Mouse (Mus musculus) cerebellum, adult 11-12 months (tissue): ENCODE results near the gene Osbpl8.

Experiments used
- DNase-seq: peaks from one replicate; pipeline ENCODE4 v3.0.0; 2022

The Osbpl8 gene

GRCm38 (mm10) chr10:111155571-111155970, 9.0 kb upstream of the Osbpl8 start:
- no peak for DNase-seq

DNA sequence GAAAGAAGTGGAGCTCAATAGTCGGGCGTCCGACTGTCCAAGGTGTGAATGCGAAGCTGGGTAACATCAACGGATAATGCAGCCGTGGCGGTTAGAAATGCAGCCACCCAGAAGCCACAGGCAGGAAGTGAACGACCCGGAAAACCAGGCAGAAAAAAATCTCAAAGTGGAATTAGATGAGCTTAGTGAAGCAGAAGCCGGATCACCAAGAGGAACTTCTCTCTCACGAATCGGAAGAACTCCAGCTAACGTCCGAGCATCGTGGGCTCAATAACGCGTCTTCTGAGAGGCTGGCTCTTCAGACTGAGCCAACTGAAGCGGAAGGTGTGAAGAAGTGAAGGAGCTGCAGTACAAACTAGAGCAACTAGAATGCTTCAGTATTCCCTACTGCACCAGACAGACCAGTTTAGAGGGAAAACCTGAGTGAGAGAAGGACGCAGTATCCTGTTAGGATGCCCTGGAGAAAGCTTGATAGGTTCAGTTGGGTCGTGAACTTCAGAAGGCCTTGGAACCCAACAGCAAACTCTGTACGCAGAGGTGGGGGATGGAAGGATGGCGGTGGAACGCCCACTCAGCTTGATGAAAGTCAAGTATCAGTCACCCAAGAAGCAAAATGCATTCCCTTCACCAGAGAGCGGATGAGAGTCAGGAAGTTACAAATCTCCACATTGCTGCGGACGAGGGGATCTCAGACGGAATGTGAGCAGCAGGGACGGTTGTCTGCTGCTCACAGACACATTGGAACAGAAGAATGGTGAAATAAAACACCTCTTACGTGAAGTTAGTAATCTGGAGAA, 8.0 kb upstream of the Osbpl8 start:
- DNase-seq = no peak

DNA sequence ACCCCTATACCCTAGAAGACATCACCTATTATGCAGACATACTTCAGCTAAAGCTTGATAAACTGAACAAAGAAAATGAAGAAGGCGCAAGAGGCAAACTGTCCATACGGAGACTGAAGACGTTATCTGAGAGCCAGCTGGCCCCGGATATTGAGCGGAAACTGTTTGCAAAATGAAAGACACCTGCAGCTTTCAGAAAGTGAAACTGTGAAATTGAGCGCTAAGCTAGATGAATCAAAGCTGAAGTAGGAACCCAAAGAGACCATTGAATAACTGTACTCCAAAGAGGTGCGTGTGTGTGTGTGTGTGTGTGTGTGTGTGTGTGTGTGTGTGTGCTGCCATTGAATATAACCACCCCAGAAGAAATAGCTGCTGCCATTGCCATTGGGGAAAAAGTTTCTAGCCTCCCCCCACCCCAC, 7.3 kb upstream of the Osbpl8 start:
- DNase-seq = no peak

DNA sequence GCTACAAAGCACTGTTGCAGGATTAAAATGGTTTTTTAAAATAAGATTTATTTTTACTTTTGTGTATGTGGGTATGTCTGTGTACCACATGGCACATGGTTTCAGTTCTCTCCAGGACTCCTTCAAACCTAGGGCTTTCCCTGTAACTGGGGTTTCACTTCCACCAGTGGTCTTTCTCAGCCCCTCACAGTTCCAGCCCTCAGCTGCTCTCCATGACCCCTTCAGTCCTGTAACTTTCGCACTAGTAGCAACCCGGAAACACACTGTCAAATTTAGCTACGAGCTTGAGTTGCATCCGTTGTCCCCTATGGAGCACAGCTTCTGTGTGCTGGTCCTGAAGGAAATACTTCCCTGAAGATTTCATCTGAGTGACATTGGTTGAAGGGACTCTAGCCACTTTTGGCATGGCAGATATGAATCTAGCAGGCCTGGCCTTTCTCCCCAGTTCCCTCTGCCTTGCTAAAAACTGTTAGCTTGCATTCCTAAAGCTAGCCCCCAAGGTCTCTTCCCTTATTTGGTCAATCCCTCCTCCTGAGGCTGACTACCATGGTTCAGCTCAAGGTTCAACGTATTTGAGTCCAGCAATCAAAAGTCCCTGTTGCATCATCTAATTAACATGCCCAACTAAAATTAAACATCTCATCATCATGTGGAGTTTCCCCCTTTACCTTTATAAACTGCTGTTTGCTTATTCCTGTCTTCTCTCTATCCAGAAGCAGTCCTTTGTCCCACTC, 4.6 kb upstream of the Osbpl8 start:
- DNase-seq = no peak

DNA sequence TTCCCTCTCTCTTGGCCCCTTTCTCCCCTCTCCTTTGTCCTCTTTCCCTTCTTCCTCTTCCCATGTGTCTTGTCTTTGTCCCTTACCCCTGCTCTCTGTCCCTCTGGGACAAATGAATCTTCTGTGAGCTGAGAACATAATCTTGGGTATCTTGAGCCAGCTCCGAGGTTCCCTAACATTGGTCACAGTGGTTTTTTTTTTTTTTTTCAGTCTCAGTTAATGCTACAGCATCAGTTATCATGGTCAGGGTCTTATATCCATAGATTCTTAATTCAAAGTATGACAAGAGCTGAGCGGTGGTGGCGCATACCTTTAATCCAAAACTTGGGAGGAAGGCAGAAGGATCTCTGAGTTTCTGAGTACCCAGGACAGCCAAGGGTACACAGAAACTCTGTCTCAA, 4.0 kb upstream of the Osbpl8 start:
- DNase-seq = no peak

DNA sequence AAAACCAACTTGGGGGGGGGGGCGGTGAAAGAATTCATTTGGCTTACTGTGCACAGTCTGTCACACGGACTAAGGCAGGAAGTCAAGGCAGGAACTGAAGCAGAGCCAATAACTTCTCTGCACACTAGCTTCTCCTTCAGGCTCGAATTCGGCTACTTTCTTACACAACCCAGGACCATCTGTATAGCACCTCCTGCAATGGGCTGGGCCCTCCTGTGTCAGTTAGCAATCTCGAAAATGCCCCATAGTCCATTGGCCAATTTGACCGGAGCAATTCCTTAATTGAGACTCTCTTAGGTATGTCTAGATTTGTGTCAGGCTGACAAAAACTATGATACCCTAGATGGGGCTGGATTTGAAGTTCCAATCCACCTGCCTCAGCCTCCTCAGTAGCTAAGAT, 3.2 kb upstream of the Osbpl8 start:
- no peak for DNase-seq

DNA sequence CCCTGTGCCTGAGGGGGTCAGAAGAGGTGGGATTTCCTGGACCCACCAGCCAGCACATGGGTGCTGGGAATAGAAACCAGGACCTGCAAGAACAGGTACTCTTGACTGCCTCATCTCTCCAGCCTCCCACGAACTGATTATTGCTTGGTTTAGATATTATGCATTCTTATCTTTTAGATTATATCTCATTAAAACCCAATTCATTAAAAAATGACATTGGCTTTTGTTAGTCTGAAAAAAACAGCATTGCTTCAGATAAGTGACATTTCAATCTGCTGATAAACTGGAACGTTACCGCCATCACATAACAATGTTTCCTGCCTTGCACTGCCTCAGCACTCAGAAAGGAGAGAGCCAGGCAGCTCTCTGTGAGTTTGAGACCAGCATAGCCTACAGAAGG, 1.5 kb upstream of the Osbpl8 start:
- no peak for DNase-seq

DNA sequence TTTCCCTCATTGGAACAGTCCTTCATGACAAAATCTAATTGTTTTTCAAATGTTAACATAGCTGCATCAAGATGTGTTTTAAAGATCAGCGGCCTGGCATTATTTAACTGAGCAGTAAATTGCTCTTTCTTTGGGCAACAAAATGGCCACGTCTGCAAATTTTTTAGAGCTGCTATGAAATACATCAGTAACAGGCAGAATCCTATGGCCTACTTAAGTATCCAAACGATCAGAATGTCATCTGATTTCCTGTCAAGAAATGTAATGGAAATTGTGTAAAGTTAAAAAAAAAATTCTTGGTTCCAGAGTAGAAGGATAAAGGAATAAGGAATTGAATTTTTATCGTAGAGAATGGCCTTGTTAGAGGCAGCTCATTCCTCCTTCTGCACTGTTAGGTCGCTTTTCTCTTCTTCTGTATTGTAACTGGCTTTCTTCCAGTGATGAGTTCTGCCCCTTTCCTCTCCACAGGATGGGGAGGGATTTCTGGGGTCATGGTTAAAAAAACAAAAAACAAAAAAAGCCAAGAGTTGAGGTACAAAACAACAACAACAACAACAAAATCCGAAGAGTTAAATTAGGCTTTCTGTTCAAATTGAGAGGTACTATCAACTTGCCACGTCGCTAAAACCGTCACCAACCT, 831 bp upstream of the Osbpl8 start:
- DNase-seq = no peak

GRCm38 (mm10) chr10:111165219-111165981, 848 bp downstream of the Osbpl8 start:
- DNase-seq = peak; percentile 77

GRCm38 (mm10) chr10:111166057-111166841, 1.7 kb downstream of the Osbpl8 start:
- DNase-seq = no peak

DNA sequence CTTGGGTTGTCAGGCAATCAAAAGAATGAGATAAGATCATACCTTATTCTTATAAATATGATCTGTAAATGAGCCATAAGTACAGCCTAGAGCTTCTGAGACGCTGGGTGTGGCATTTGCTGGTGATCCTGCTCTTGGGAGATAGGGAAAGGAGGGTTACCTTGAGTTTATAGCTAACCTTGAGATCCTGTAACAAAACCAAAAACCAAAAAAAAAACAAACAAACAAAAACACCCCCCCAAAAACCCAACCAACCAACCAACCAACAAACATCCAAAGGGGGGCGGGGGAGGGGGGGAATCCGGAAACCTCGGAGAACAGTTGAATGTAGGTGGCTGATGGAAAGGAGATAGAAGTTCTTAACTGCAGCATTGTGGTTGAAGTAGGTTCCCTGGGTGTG, 2.9 kb downstream of the Osbpl8 start:
- no peak for DNase-seq

DNA sequence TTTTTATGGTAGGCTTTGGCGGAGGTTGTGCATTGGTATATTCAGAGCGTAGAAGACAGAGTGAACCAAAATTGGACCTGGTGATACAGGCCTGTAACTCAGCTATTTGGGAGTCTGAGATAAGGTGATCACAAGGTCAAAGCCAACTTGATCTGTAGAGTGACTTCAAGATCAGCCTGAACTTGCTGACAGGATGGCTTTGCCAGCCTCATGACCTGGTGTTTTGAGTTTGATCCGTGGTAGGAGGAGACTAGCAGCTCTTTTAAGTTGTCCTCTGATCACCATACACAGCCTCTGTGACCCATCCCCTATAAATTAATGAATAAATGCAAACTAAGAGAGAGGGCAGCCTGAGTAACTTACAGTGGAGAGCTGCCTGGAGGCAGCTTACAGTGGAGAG, 3.8 kb downstream of the Osbpl8 start:
- DNase-seq = no peak

DNA sequence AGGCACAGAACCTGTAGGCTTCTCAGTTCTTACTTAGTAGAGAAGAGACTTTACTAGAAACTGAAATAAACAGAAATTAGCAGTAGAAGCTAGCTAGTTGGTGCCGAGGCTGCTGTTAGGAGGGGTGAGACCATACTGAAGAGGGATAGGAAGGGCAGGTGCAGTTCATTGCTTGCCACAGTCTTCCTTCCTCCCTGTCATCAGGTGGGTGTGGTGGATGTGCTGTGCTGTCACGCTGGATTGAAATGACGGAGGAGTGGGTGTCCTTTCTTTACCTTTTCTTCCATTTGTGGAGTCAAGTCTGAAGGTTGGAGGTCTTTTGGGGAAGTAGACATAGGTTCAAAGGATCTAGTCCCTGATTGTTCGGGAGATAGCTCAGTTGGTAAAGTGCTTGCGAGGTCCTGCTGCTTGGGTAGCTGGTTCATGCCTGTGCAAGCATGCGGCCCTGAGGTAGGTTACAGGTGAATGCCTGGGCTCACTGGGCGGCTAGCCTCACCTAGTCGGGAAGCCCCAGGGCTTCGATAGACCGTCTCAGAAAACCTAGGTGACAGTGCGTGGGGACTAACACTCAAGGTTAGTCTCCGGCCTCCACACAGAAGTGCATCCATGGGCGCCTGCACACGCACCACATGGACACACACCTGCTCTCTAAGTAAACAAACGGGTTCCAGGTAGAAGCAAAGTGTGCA, 6.8 kb downstream of the Osbpl8 start:
- DNase-seq = no peak

DNA sequence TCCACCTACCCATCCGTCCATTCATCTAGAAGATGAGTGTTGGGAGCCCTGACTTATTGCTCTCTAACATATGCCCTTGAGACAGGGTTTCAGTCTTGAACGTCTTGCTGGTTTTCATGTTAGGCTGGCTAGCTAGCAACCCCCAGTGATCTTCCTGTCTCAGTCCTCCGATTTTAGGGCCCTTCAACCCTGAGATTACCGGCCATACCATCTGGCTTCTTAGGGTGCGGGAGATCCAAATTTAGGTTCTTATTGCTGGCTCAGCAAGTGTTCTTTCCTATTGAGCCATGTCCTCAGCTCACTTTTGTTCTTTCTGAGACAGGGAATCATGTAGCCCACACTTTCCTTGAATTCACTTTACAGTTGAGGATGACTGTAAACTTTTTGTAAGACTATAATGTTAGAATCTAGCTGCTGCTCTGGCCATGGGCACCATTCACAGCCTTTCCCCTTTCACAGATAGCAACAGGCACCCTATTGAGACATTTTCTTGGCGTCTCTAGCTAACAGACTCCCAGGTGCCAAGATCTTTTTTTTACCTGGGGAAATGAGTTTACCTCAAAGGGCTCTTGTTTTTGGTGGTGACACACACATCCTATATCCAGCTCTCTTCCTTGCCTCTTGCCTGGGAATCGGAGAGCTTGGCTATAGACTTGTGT, 9.2 kb downstream of the Osbpl8 start:
- no peak for DNase-seq

GRCm38 (mm10) chr10:111177336-111177735, 12.8 kb downstream of the Osbpl8 start:
- no peak for DNase-seq

- DNase-seq = no peak
Measured at GRCm38 (mm10) chr10:111178024-111178423, 13.5 kb downstream of the Osbpl8 start.

DNA sequence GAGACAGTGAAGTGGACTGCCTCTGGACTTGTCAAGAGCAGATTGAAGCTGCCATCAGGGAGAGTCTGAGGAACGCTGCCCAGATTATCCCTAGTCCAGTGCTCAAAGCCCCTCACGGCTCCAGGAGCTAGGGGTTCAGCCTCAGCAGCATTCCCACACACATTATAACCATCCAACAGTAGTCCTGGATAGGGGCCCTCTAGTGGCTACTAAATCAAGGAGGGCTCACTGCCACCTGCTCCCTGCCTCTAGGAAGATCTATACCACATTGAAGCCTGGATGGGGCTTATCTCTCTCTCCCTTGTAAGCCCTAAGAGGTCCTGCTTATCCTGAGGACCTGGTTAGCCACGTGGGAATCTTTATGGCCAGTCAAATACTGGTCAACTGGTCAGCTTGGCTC, 16.1 kb downstream of the Osbpl8 start:
- no peak for DNase-seq

- DNase-seq = no peak
Measured at GRCm38 (mm10) chr10:111183634-111184270, 19.2 kb downstream of the Osbpl8 start.

- DNase-seq = no peak
Measured at GRCm38 (mm10) chr10:111185574-111186269, 21.2 kb downstream of the Osbpl8 start.

DNA sequence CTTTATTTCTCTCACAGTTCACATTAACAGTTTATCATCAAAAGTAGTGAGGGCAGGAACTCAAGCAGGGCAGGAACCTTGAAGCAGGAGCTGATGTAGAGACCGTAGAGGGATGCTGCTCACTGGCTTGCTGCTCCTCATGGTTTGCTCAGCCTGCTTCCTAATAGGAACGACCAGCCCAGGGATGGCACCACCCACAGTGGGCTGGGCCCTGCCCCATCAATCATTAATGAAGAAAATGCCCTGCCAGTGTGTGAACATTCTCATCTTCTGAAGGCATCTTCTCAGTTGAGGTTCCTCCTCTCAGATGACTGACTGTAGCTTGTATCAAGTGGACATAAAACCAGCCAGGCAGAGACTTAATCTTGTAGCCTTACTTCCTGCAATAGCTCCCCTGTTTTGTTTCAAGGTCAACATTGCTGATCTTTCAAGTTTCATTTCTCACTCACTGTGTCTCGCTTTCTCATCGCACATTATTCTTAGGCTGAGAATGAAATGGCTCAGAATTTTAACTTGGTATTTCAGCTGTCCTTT, 24.5 kb downstream of the Osbpl8 start:
- DNase-seq = no peak
